Mouse (Mus musculus): ENCODE results near the gene Gm20390. TPM values are rescaled to one million over a fixed set of nuclear protein-coding genes. Genes with fewer than 3 reads are reported as not detected.

Gene Gm20390
- polyA plus RNA-seq (2014; fragmentation: Illumina TruSeq; extraction: RNeasy Lipid Tissue Mini Kit (QIAGEN cat#74804); ENCODE audit: low read depth, low replicate concordance), result not detected

GRCm38 (mm10) chr11:93968005-93968847 lies at the start of gene Gm20390, which contains the start of gene Nme1:
TSS of gene Gm20390 (minus strand) at chr11:93968293.
TSS of gene Nme1 (minus strand) at chr11:93968521.

DNA sequence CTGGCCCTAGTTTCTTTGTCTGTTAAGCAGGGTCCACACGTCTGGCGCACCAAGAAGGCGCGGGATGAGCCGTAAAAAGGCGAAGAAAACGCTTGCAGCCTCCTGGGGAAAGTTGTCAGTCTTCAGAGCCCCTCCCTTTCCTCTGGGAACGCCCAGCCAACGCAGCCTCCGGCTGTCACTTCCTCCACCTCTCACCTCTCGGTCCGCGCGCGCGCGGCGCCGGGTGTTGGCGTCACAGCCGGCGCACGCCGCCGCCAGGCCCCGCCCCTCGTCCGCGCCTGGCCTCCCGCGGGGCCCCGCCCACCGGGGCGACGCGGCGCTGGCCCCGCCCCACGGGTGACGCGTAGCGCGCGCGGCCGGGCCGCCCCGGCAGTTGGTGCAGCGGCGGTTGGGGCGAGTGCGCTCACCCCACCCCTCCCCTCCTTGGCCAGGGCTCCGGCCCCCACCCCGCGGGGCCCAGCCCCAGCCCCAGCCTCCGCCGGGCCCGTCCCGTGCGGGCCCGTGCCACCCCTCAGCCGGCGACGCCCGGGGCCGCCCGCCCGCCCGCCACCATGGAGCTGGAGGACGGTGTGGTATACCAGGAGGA lies 27.7 kb upstream of the Gm20390 start, which contains the start of gene Spag9:
TSS of gene Spag9 (plus strand) at position 372 of the 586 bp plus-strand sequence.

GRCm38 (mm10) chr11:93956159-93956558 lies 11.9 kb downstream of the Gm20390 start, which contains the start of gene Nme2:
TSS of gene Nme2 (minus strand) at chr11:93956259.

Other genes starting within 250 kb of the Gm20390 start
- gene Utp18, start 82.5 kb downstream of the Gm20390 start, polyA plus RNA-seq (2014; fragmentation: Illumina TruSeq; extraction: RNeasy Lipid Tissue Mini Kit (QIAGEN cat#74804); ENCODE audit: low read depth, low replicate concordance), result 22.4 TPM
- 14.3 TPM for gene Mbtd1, start 82.4 kb downstream of the Gm20390 start, polyA plus RNA-seq (2014; fragmentation: Illumina TruSeq; extraction: RNeasy Lipid Tissue Mini Kit (QIAGEN cat#74804); ENCODE audit: low read depth, low replicate concordance)
- 118 TPM for gene Nme2, start 12.0 kb downstream of the Gm20390 start, polyA plus RNA-seq (2014; fragmentation: Illumina TruSeq; extraction: RNeasy Lipid Tissue Mini Kit (QIAGEN cat#74804); ENCODE audit: low read depth, low replicate concordance)
- 9.9 TPM for gene Nme1, start 228 bp upstream of the Gm20390 start, polyA plus RNA-seq (2014; fragmentation: Illumina TruSeq; extraction: RNeasy Lipid Tissue Mini Kit (QIAGEN cat#74804); ENCODE audit: low read depth, low replicate concordance)
- gene Spag9, start 27.8 kb upstream of the Gm20390 start, polyA plus RNA-seq (2014; fragmentation: Illumina TruSeq; extraction: RNeasy Lipid Tissue Mini Kit (QIAGEN cat#74804); ENCODE audit: low read depth, low replicate concordance), result 51.2 TPM
- 283 TPM for gene Tob1, start 243.2 kb upstream of the Gm20390 start, polyA plus RNA-seq (2014; fragmentation: Illumina TruSeq; extraction: RNeasy Lipid Tissue Mini Kit (QIAGEN cat#74804); ENCODE audit: low read depth, low replicate concordance)